In genomic region chr2:18393022-18393519, GRCm38 (mm10) we compare ENCODE assay signal across 8 mouse cellular contexts. TPM values are rescaled to one million over a fixed set of nuclear protein-coding genes. Genes with fewer than 3 reads are reported as not detected.
DNase-seq lines count a peak whose midpoint lies in the region; ATAC-seq and TF ChIP-seq lines count a peak whose summit lies in the region.

No protein-coding gene starts in this region.

- TF ChIP-seq CTCF in olfactory bulb, adult 2 months (IDR thresholded peaks at IDR 0.05; ENCODE audit: insufficient read depth, low read depth, low read length): no peak

- H3K27me3 ChIP-seq in megakaryocyte, embryonic 14.5 days (replicated peaks): no peaks in the 10 kb centered on the region
- H3K27me3 ChIP-seq in intestine, embryonic 16.5 days (replicated peaks; ENCODE audit: control insufficient read depth, insufficient read depth, low read length): no peaks in the 10 kb centered on the region

- WGBS in intestine, embryonic 16.5 days: 59% methylated on average over 2 of the region's 2 CpGs
- 46% methylated on average over 2 of the region's 2 CpGs for WGBS in olfactory bulb, adult 2 months

- no peak for ATAC-seq in CD4-positive, CD25-positive, alpha-beta regulatory T cell, adult 4 months
- no peak for ATAC-seq in megakaryocyte, adult 5-6 weeks (ENCODE audit: poor library complexity, severe bottlenecking)
- no peak for ATAC-seq in intestine, embryonic 16.5 days
- ATAC-seq in cerebellum, adult (ENCODE audit: insufficient number of reproducible peaks, low FRiP score, low TSS enrichment): no peak

- peak overlapping the region; percentile 48 for H3K9ac ChIP-seq in intestine, embryonic 16.5 days (ENCODE audit: low read depth, low read length)

- peak; percentile 16 for DNase-seq in CD4-positive, CD25-positive, alpha-beta regulatory T cell, adult 2 months (ENCODE audit: low read depth, low spot score)
- no peak for DNase-seq in cerebellum, postnatal 25 days

- no peak for TF ChIP-seq POLR2A in olfactory bulb, adult 2 months (IDR thresholded peaks at IDR 0.05; ENCODE audit: insufficient read depth, low read depth, low read length)

- no peaks in the 10 kb centered on the region for H3K36me3 ChIP-seq in megakaryocyte, embryonic 14.5 days (replicated peaks; ENCODE audit: low read length)
- H3K36me3 ChIP-seq in intestine, embryonic 16.5 days (ENCODE audit: control insufficient read depth, insufficient read depth, low read length): no peaks in the 10 kb centered on the region

- peak overlapping the region; percentile 99 for H3K27ac ChIP-seq in intestine, embryonic 16.5 days (ENCODE audit: low read length)
- H3K27ac ChIP-seq in olfactory bulb, adult 2 months (ENCODE audit: insufficient read depth, low read depth, low read length): 0 out of 2 replicates have a peak overlapping the region, but pooled peaks have one; percentile 62

- H3K4me1 ChIP-seq in megakaryocyte, embryonic 14.5 days: peaks cover 16% of the 10 kb centered on the region
- no peaks in the 10 kb centered on the region for H3K4me1 ChIP-seq in intestine, embryonic 16.5 days (ENCODE audit: control insufficient read depth, insufficient read depth, low read length)
- no peaks in the 10 kb centered on the region for H3K4me1 ChIP-seq in olfactory bulb, adult 2 months (ENCODE audit: control insufficient read depth, insufficient read depth, low read length)

- H3K4me2 ChIP-seq in intestine, embryonic 16.5 days (ENCODE audit: low read depth, low read length): peak overlapping the region; percentile 53

- peak overlapping the region; percentile 98 for H3K4me3 ChIP-seq in megakaryocyte, embryonic 14.5 days (replicated peaks)
- peak overlapping the region; percentile 93 for H3K4me3 ChIP-seq in intestine, embryonic 16.5 days (ENCODE audit: low read length)
- H3K4me3 ChIP-seq in olfactory bulb, adult 2 months (ENCODE audit: insufficient read depth, low read depth, low read length): peak overlapping the region; percentile 82

- H3K9me3 ChIP-seq in megakaryocyte, embryonic 14.5 days: peaks cover 3% of the 10 kb centered on the region; the same call in 1 of the 2 replicates
- H3K9me3 ChIP-seq in intestine, embryonic 16.5 days (ENCODE audit: control insufficient read depth, low read length): no peaks in the 10 kb centered on the region

RNA-seq across cellular contexts. Expression of gene Dnajc1, which starts 0.4 kb away (rescaled TPM):
- 10 to 100 TPM; 15.8 to 25.1 TPM for polyA plus RNA-seq in CD4-positive, CD25-positive, alpha-beta regulatory T cell, adult 4 months (2017; shearing (Covaris generic))
- 32.9 and 60.2 TPM in 2 replicates for polyA plus RNA-seq in megakaryocyte, embryonic 14.5 days (2012; ENCODE audit: insufficient read depth, low replicate concordance)
- 9.6 and 10.6 TPM in 2 replicates for total RNA-seq in megakaryocyte, adult 5-6 weeks (2015)
- 23.3 and 28.9 TPM in 2 replicates for total RNA-seq in megakaryocyte, adult 5-6 weeks (2017)
- 27.4 and 30.6 TPM in 2 replicates for polyA plus RNA-seq in intestine, embryonic 16.5 days (2015; fragmentation: Nextera tagmentation; extraction: Ambion mirVana)
- not detected in 2 replicates for polyA plus RNA-seq in olfactory bulb, adult 2 months (2012; ENCODE audit: insufficient read depth, insufficient read length, low replicate concordance, missing spikeins)

Comparison
In these comparisons a context has a peak if more than half of its experiments do, and no peak if none do; other contexts are left out.
1. RNA of gene Dnajc1, which starts 0.4 kb away (polyA plus RNA-seq): 32.9 to 60.2 TPM in megakaryocyte, embryonic 14.5 days, 27.4 to 30.6 TPM in intestine, embryonic 16.5 days and 15.8 to 25.1 TPM in CD4-positive, CD25-positive, alpha-beta regulatory T cell, adult 4 months; not detected in olfactory bulb, adult 2 months; every median in the first group is over 10 times any median in the second.
2. Peak in every context shown above with its lines, with median percentiles within 50 percentile points of each other: H3K4me3 ChIP-seq.